Mouse (Mus musculus) heart, adult 2 months (tissue): ENCODE measurements at regions not wholly inside any gene's neighbourhood (a gene's known extent, or its start where the extent isn't known, plus 50 kb on each side); places are given as distances from the start of the nearest gene placed in this dataset.

Experiments
- DNase-seq, 2 experiments: peaks; one replicate each; pipeline ENCODE4 v3.0.0; 2021
- H3K27ac ChIP-seq: fragments of 200-600 bp; 2 replicates; pipeline ENCODE4 v1.8.1; 2022
- H3K27me3 ChIP-seq: fragments of 200-500 bp; 2 replicates; pipeline ENCODE4 v1.6.1; 2012; ENCODE audit warnings: mild to moderate bottlenecking, low read length, inconsistent platforms, mixed read lengths; ENCODE audit not compliant: control insufficient read depth, insufficient read depth
- H3K36me3 ChIP-seq: fragments of 200-500 bp; 2 replicates; pipeline ENCODE4 v1.6.1; 2012; ENCODE audit warnings: low read length, inconsistent platforms; ENCODE audit not compliant: control insufficient read depth, insufficient read depth
- H3K4me1 ChIP-seq: fragments of 200-500 bp; 2 replicates; pipeline ENCODE4 v1.6.1; 2011; ENCODE audit warnings: low read length; ENCODE audit not compliant: control insufficient read depth, insufficient read depth
- H3K4me3 ChIP-seq: fragments of 200-600 bp; 2 replicates; pipeline ENCODE4 v1.8.1; 2022
- H3K79me2 ChIP-seq: fragments of 200-500 bp; replicated peaks from 2 replicates; pipeline ENCODE4 v1.6.1; 2012; ENCODE audit warnings: mild to moderate bottlenecking, inconsistent platforms, low read length, moderate library complexity, mixed read lengths; ENCODE audit not compliant: control insufficient read depth, insufficient read depth
- H3K9ac ChIP-seq: fragments of 200-500 bp; 2 replicates; pipeline ENCODE4 v1.6.1; 2012; ENCODE audit warnings: low read depth, mild to moderate bottlenecking, control low read depth, inconsistent platforms, low read length, mixed read lengths
- CTCF ChIP-seq: fragments of 200-600 bp; IDR thresholded peaks from 2 replicates; pipeline ENCODE4 v1.8.1; 2022; ENCODE audit warnings: antibody characterized with exemption, mild to moderate bottlenecking, moderate library complexity
- EP300 ChIP-seq: fragments of 200-500 bp; IDR thresholded peaks from 2 replicates; pipeline ENCODE4 v1.6.1; 2011; ENCODE audit warnings: low read depth, low read length, control low read depth; ENCODE audit not compliant: insufficient read depth
- POLR2A ChIP-seq: fragments of 200-500 bp; IDR thresholded peaks from 2 replicates; pipeline ENCODE4 v1.6.1; 2011; ENCODE audit warnings: mild to moderate bottlenecking, low read depth, low read length, control low read depth; ENCODE audit not compliant: insufficient read depth
- WGBS: fragments of 180-500 bp; shearing (Covaris S2); methylation state at CpG from one replicate; pipeline ENCODE4 v1.1.7; 2018; 5-methylcytosine and 5-hydroxymethylcytosine counted together
- intact Hi-C: fragments of 180-260 bp; cut with DNase I; formaldehyde crosslinking; loops from one replicate; pipeline ENCODE4 v1.15.1; 2025

DNA sequence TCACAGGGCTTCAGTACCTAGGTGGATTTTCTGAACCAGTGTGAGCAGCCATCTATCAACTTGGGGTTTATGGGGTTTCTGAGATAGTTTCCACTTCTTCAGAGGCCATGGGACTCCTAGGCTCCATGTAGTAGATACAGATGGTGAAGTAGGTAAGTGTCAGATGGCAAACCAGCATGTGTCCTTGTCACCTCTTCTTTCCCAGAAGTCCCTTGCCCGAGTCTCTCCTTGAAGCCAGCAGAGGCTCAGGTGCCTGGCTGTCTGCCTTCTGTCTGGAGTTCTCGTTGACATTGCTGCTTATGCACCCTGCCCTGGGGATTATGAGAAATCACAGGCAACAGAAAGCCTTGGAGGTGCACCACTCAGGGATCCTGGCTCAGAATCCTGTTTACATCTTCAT is 476.9 kb downstream of the Gm10295 start:
- no peak overlapping the region for H3K9ac ChIP-seq
- H3K36me3 ChIP-seq: no peaks in the 10 kb centered on the region
- H3K27me3 ChIP-seq: no peaks in the 10 kb centered on the region
- no peaks in the 10 kb centered on the region for H3K79me2 ChIP-seq
- intact Hi-C loops: no loop called here
- TF ChIP-seq EP300: no peak
- no peak for TF ChIP-seq CTCF
- TF ChIP-seq POLR2A: no peak
- WGBS: 58% methylated on average over 2 of the region's 2 CpGs
- peaks cover 1% of the 10 kb centered on the region; the same call in 1 of the 2 replicates for H3K4me1 ChIP-seq
- H3K4me3 ChIP-seq: no peak overlapping the region
- no peak for DNase-seq
- H3K27ac ChIP-seq: no peak overlapping the region

DNA sequence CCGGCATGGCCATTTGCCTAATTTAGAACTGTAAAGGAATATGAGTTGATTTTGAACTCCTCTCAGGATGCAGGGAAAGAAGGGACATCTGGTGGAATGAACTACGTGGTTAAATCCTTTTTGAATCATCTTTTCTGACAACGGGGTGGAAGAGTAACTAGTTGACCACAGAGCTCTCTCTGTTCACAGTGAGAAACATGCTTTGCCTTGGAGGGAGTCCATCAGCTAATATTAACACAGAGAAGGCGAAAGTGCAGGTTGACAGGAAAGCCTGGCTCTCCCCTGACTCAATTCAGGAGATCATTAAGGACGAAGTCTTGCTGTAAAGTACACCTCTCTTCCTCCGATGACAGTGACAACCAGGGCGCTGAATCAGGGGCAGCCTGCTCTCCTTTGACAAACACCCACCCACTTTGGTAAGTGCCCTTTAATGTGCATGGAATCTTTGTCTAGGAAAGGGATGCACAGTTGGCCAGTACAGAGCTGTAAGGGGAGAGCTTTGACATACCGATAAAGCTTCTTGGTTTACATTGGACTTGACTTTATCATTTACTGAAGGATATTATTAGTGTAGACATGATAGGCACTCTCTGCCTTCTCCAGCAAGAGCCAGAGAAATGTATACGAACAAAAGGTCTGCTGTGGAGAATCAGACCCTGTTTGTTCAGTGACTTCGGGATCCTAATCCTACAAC is 480.3 kb downstream of the Gm10295 start:
- no peak overlapping the region for H3K4me3 ChIP-seq
- no peak for DNase-seq
- no peaks in the 10 kb centered on the region for H3K27me3 ChIP-seq
- no peaks in the 10 kb centered on the region for H3K79me2 ChIP-seq
- intact Hi-C loops: no loop called here
- no peak overlapping the region for H3K9ac ChIP-seq
- H3K36me3 ChIP-seq: no peaks in the 10 kb centered on the region
- no peak overlapping the region for H3K27ac ChIP-seq
- TF ChIP-seq CTCF (no peak), EP300 (no peak), POLR2A (no peak)
- peaks cover 1% of the 10 kb centered on the region; the same call in 1 of the 2 replicates for H3K4me1 ChIP-seq
- 44% methylated on average over 10 of the region's 10 CpGs for WGBS

DNA sequence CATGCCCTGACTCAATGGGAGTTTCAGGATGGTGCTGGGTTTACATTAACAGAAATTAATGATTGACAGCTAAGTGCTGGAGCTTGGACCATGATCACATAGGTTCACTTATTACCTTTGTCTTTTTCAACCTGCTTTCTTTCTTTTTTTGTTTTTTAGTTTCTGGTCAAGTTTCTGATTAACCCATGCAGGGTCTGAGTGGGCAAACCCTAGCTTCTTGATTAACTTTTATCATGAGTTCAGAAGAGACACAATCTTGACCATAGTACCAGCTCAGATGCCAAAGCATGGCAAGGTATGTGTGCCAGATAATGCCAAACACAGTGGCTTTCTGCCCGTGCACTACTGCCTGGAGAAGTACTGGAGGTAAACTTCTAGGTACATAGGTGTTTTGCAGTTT is 482.2 kb downstream of the Gm10295 start:
- DNase-seq: no peak
- no peaks in the 10 kb centered on the region for H3K79me2 ChIP-seq
- H3K4me1 ChIP-seq: peaks cover 1% of the 10 kb centered on the region; the same call in 1 of the 2 replicates
- intact Hi-C loops: no loop called here
- WGBS: 57% methylated on average over 1 of the region's 1 CpGs
- no peak overlapping the region for H3K27ac ChIP-seq
- TF ChIP-seq CTCF (no peak), POLR2A (no peak)
- H3K36me3 ChIP-seq: no peaks in the 10 kb centered on the region
- no peak overlapping the region for H3K9ac ChIP-seq
- no peak overlapping the region for H3K4me3 ChIP-seq
- no peaks in the 10 kb centered on the region for H3K27me3 ChIP-seq

DNA sequence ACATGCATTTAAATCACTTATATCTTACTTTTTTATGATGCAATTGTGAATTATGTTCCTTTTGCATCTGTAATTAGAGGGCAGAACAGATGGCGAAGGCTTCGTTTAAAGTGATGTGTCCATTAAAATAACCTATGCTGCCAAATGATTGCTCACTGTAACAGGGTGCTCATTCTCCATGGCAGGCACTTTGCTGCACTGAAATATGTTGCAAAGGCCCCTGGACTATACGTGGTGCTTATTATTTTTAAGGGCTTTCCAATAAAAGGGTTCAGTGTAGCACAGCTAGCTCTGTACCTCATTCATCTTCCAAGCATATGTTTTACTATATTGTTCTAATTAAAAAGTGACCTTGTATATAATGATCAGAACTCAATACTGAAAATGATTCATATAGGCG is 491.3 kb downstream of the Gm10295 start:
- Histone ChIP-seq H3K9ac (no peak overlapping the region), H3K27ac (no peak overlapping the region), H3K36me3 (no peaks in the 10 kb centered on the region), H3K27me3 (no peaks in the 10 kb centered on the region), H3K79me2 (no peaks in the 10 kb centered on the region), H3K4me3 (no peak overlapping the region), H3K4me1 (no peaks in the 10 kb centered on the region)
- TF ChIP-seq POLR2A (no peak), CTCF (no peak), EP300 (no peak)
- WGBS: 92% methylated on average over 4 of the region's 4 CpGs
- intact Hi-C loops: no loop called here
- DNase-seq: no peak

DNA sequence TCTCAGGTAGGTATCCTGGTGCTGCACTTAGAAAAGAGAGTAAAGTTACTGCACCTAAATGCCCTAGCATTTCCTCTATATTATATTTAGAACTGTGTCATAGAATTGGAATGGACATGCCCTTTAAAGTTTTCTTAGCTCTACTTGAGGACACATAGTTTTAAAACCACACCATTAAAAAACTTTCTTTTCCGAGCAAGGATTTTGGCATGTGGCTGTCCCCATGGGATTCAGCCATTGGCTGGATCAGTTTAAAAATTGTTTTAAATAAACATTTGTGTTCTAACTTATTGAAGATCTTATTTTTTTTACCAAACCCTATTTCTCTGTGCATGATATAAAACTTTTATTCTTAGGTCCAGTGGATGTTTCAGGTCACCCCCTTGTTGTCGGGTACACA is 484.2 kb upstream of the Nr2f2 start:
- intact Hi-C loops: no loop called here
- Histone ChIP-seq H3K9ac (no peak overlapping the region), H3K36me3 (no peaks in the 10 kb centered on the region), H3K27me3 (no peaks in the 10 kb centered on the region), H3K27ac (peak overlapping the region; percentile 15), H3K79me2 (no peaks in the 10 kb centered on the region), H3K4me3 (no peak overlapping the region), H3K4me1 (peaks cover 3% of the 10 kb centered on the region; the same call in 1 of the 2 replicates)
- TF ChIP-seq POLR2A (no peak), EP300 (no peak), CTCF (no peak)
- DNase-seq: no peak
- 61% methylated on average over 2 of the region's 2 CpGs for WGBS

DNA sequence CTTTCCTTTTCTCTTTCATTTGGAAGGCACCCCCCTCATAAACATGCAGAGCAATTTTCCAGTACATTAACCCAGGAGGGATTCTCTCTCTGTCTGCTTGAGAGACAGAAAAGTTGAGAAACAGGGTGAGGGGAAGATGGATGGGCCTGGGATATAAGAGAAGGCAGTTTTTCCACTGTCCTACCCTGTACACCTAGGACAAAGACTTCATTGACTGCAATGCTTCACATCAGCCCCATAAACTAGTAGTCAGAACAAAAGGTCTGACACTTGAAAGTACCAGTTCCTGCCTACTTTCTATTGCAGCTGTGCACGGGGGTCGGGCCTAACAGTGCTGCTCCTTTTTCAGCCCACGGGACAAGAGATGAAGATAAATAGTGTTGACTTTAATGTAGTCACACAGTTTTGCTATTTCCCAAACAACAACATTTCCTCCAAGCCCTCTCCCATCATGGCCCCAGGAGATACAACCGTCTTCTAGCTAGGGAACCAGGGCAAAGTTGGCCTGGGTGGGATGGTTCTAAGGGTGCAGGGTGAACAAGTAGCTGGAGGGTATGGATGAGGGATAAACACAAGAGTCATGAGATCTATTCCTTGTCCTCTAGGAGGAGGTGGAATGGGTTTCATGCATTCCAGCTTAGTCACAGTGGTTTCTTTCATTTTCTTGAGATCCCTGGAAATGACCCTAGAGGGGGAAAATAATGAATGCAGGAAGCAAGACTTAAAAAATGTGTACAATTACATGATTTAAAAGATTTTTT is 481.7 kb upstream of the Nr2f2 start:
- TF ChIP-seq EP300: no peak
- TF ChIP-seq POLR2A: no peak
- TF ChIP-seq CTCF: no peak
- H3K79me2 ChIP-seq: no peaks in the 10 kb centered on the region
- WGBS: 80% methylated on average over 4 of the region's 4 CpGs
- intact Hi-C loops: loop anchor here (10.0 kb wide), 1 partner anchor 483 kb away; the partner anchor contains the start of gene Nr2f2
- H3K4me1 ChIP-seq: peaks cover 3% of the 10 kb centered on the region; the same call in 1 of the 2 replicates
- H3K4me3 ChIP-seq: no peak overlapping the region
- H3K36me3 ChIP-seq: no peaks in the 10 kb centered on the region
- H3K27ac ChIP-seq: peak overlapping the region; percentile 4
- no peaks in the 10 kb centered on the region for H3K27me3 ChIP-seq
- H3K9ac ChIP-seq: no peak overlapping the region
- DNase-seq: no peak
